Mouse (Mus musculus) kidney, embryonic 15.5 days (tissue): ENCODE data around the gene Olfr1008. TPM values are rescaled to one million over a fixed set of nuclear protein-coding genes. Genes with fewer than 3 reads are reported as not detected.
"Not testable (repeated sequence)": the region's sequence is repeated elsewhere in the genome, so short reads cannot be mapped to it uniquely, and the experiment has no call there.

ENCODE experiments used
- ATAC-seq: fragments of 200-750 bp; cut with Nextera tagmentation; replicated peaks from 2 replicates; pipeline ENCODE4 v1.8.0; 2017; ENCODE audit warnings: moderate TSS enrichment; ENCODE audit not compliant: low FRiP score
- H3K27ac ChIP-seq: fragments of 300-500 bp; sonication (generic); 2 replicates; pipeline ENCODE4 v1.5.1; 2015; ENCODE audit warnings: mild to moderate bottlenecking, inconsistent platforms
- H3K27me3 ChIP-seq: fragments of 300-500 bp; sonication (generic); 2 replicates; pipeline ENCODE4 v1.6.1; 2015; ENCODE audit warnings: inconsistent platforms
- H3K36me3 ChIP-seq: fragments of 300-500 bp; sonication (generic); 2 replicates; pipeline ENCODE4 v1.6.1; 2015; ENCODE audit warnings: inconsistent platforms
- H3K4me1 ChIP-seq: fragments of 300-500 bp; sonication (generic); 2 replicates; pipeline ENCODE4 v1.6.1; 2015; ENCODE audit warnings: inconsistent platforms
- H3K4me2 ChIP-seq: fragments of 300-500 bp; sonication (generic); 2 replicates; pipeline ENCODE4 v1.6.1; 2015; ENCODE audit warnings: moderate library complexity, mild to moderate bottlenecking, inconsistent platforms
- H3K4me3 ChIP-seq: fragments of 300-500 bp; sonication (generic); replicated peaks from 2 replicates; pipeline ENCODE4 v1.5.1; 2015; ENCODE audit warnings: mild to moderate bottlenecking, inconsistent platforms
- H3K9ac ChIP-seq: fragments of 300-500 bp; sonication (generic); 2 replicates; pipeline ENCODE4 v1.6.1; 2015; ENCODE audit warnings: mild to moderate bottlenecking, inconsistent platforms
- H3K9me3 ChIP-seq: fragments of 300-500 bp; sonication (generic); replicated peaks from 2 replicates; pipeline ENCODE4 v1.6.1; 2016; ENCODE audit warnings: inconsistent platforms
- WGBS: fragments of 180-500 bp; shearing (Covaris S2); methylation state at CpG from one replicate; pipeline ENCODE4 v1.1.7; 2015; ENCODE audit warnings: mixed read lengths; 5-methylcytosine and 5-hydroxymethylcytosine counted together
- polyA plus RNA-seq: library from polyadenylated mRNA; unstranded; fragments of >200 nt; fragmentation: Nextera tagmentation; extraction: Ambion mirVana; gene quantifications from 2 replicates; pipeline ENCODE4 v1.2.1, GENCODE M21; 2015

Olfr1008 gene
- not detected in 2 replicates for polyA plus RNA-seq

GRCm38 (mm10) chr2:85689131-85689530 is at the start of gene Olfr1008:
Gene Olfr1008, plus strand, starts transcription at chr2:85689431.
- Histone ChIP-seq H3K9ac (no peak within 1 kb of the TSS), H3K4me3 (no peak within 1 kb of the TSS), H3K27ac (no peak within 1 kb of the TSS), H3K27me3 (no peaks in the 10 kb centered on the region), H3K9me3 (no peaks in the 10 kb centered on the region), H3K4me2 (no peak within 1 kb of the TSS), H3K4me1 (no peaks in the 10 kb centered on the region), H3K36me3 (no peaks in the 10 kb centered on the region)
- ATAC-seq = no peak

GRCm38 (mm10) chr2:85650604-85651003 is 38.6 kb upstream of the Olfr1008 start, which contains the start of gene Olfr1002:
Gene Olfr1002, minus strand, starts transcription at chr2:85650704.
- no peaks in the 10 kb centered on the region for H3K36me3 ChIP-seq
- H3K9me3 ChIP-seq = no peaks in the 10 kb centered on the region
- 89% methylated on average over 1 of the region's 1 CpGs for WGBS
- H3K4me3 ChIP-seq = no peak within 1 kb of the TSS
- no peaks in the 10 kb centered on the region for H3K4me1 ChIP-seq
- H3K4me2 ChIP-seq = no peak within 1 kb of the TSS
- H3K27me3 ChIP-seq = no peaks in the 10 kb centered on the region
- no peak for ATAC-seq
- H3K27ac ChIP-seq = no peak within 1 kb of the TSS
- H3K9ac ChIP-seq = no peak within 1 kb of the TSS

- not testable (repeated sequence) for H3K27ac ChIP-seq, H3K4me3 ChIP-seq, H3K27me3 ChIP-seq, H3K4me2 ChIP-seq, ATAC-seq, H3K9ac ChIP-seq, H3K4me1 ChIP-seq, H3K36me3 ChIP-seq, H3K9me3 ChIP-seq
Observed at GRCm38 (mm10) chr2:85664355-85664754, 24.9 kb upstream of the Olfr1008 start, which contains the start of gene Olfr154. Gene Olfr154, minus strand, starts transcription at chr2:85664455.

GRCm38 (mm10) chr2:85678667-85679066 is 10.6 kb upstream of the Olfr1008 start, which contains the start of gene Olfr1006:
Gene Olfr1006, minus strand, starts transcription at chr2:85678767.
- ATAC-seq = no peak
- no peak within 1 kb of the TSS for H3K4me2 ChIP-seq
- H3K27ac ChIP-seq = no peak within 1 kb of the TSS
- no peak within 1 kb of the TSS for H3K9ac ChIP-seq
- H3K27me3 ChIP-seq = no peaks in the 10 kb centered on the region
- no peaks in the 10 kb centered on the region for H3K9me3 ChIP-seq
- no peaks in the 10 kb centered on the region for H3K4me1 ChIP-seq
- no peak within 1 kb of the TSS for H3K4me3 ChIP-seq
- H3K36me3 ChIP-seq = no peaks in the 10 kb centered on the region

GRCm38 (mm10) chr2:85710680-85711079 is 21.4 kb downstream of the Olfr1008 start:
- ATAC-seq, H3K27me3 ChIP-seq, H3K9ac ChIP-seq, H3K36me3 ChIP-seq, H3K4me3 ChIP-seq, H3K9me3 ChIP-seq, H3K4me2 ChIP-seq, H3K4me1 ChIP-seq, H3K27ac ChIP-seq: not testable (repeated sequence)
- WGBS = 40% methylated on average over 2 of the region's 2 CpGs

GRCm38 (mm10) chr2:85711159-85711558 is 21.9 kb downstream of the Olfr1008 start:
- no peaks in the 10 kb centered on the region for H3K27me3 ChIP-seq
- no peaks in the 10 kb centered on the region for H3K36me3 ChIP-seq
- no peak for ATAC-seq
- 19% methylated on average over 1 of the region's 1 CpGs for WGBS
- H3K4me3 ChIP-seq = no peak overlapping the region
- H3K4me1 ChIP-seq = no peaks in the 10 kb centered on the region
- no peak overlapping the region for H3K4me2 ChIP-seq
- H3K27ac ChIP-seq = no peak overlapping the region
- H3K9ac ChIP-seq = no peak overlapping the region
- H3K9me3 ChIP-seq = no peaks in the 10 kb centered on the region

- WGBS = 88% methylated on average over 1 of the region's 1 CpGs
- ATAC-seq = no peak
- H3K27ac ChIP-seq = no peak within 1 kb of the TSS
Observed at GRCm38 (mm10) chr2:85715119-85715518, 25.9 kb downstream of the Olfr1008 start, which contains the start of gene Olfr1009. Gene Olfr1009, plus strand, starts transcription at chr2:85715419.

GRCm38 (mm10) chr2:85725793-85726192 is 36.6 kb downstream of the Olfr1008 start:
- Histone ChIP-seq H3K27ac (no peak overlapping the region), H3K36me3 (no peaks in the 10 kb centered on the region), H3K9ac (no peak overlapping the region), H3K4me1 (no peaks in the 10 kb centered on the region), H3K9me3 (no peaks in the 10 kb centered on the region), H3K4me3 (no peak overlapping the region), H3K27me3 (no peaks in the 10 kb centered on the region), H3K4me2 (no peak overlapping the region)
- no peak for ATAC-seq
- 16% methylated on average over 3 of the region's 3 CpGs for WGBS

More at GRCm38 (mm10) chr2:85715119-85715518, 25.9 kb downstream of the Olfr1008 start, which contains the start of gene Olfr1009:
- Histone ChIP-seq H3K4me2 (no peak within 1 kb of the TSS), H3K4me3 (no peak within 1 kb of the TSS), H3K27me3 (no peaks in the 10 kb centered on the region), H3K36me3 (no peaks in the 10 kb centered on the region), H3K9ac (no peak within 1 kb of the TSS), H3K4me1 (no peaks in the 10 kb centered on the region), H3K9me3 (no peaks in the 10 kb centered on the region)

Other genes with a start within 250 kb of the Olfr1008 start
- gene Olfr995, start 245.8 kb upstream of the Olfr1008 start, polyA plus RNA-seq = not detected in 2 replicates
- gene 4833423E24Rik, start 170.4 kb upstream of the Olfr1008 start, polyA plus RNA-seq = 0.15 TPM in 1 of 2 replicates, not detected in the other
- not detected in 2 replicates for gene Olfr996, start 110.2 kb upstream of the Olfr1008 start, polyA plus RNA-seq
- gene Olfr998, start 100.5 kb upstream of the Olfr1008 start, polyA plus RNA-seq = not detected in 2 replicates
- gene Olfr1000, start 77.5 kb upstream of the Olfr1008 start, polyA plus RNA-seq = not detected in 2 replicates
- not detected in 2 replicates for gene Olfr1002, start 38.7 kb upstream of the Olfr1008 start, polyA plus RNA-seq
- gene Olfr154, start 25.0 kb upstream of the Olfr1008 start, polyA plus RNA-seq = not detected in 2 replicates
- gene Olfr1006, start 10.7 kb upstream of the Olfr1008 start, polyA plus RNA-seq = not detected in 2 replicates
- not detected in 2 replicates for gene Olfr1009, start 26.0 kb downstream of the Olfr1008 start, polyA plus RNA-seq
- gene Olfr1012, start 73.3 kb downstream of the Olfr1008 start, polyA plus RNA-seq = not detected in 2 replicates
- not detected in 2 replicates for gene Olfr1013, start 77.7 kb downstream of the Olfr1008 start, polyA plus RNA-seq
- not detected in 2 replicates for gene Olfr1014, start 83.3 kb downstream of the Olfr1008 start, polyA plus RNA-seq
- not detected in 2 replicates for gene Olfr1015, start 92.6 kb downstream of the Olfr1008 start, polyA plus RNA-seq
- gene Olfr1016, start 113.1 kb downstream of the Olfr1008 start, polyA plus RNA-seq = not detected in 2 replicates
- not detected in 2 replicates for gene Olfr1018, start 129.0 kb downstream of the Olfr1008 start, polyA plus RNA-seq
- gene Olfr1019, start 156.1 kb downstream of the Olfr1008 start, polyA plus RNA-seq = not detected in 2 replicates
- gene Olfr1020, start 157.6 kb downstream of the Olfr1008 start, polyA plus RNA-seq = not detected in 2 replicates
- not detected in 2 replicates for gene Olfr1022, start 179.2 kb downstream of the Olfr1008 start, polyA plus RNA-seq
- gene Olfr1023, start 196.2 kb downstream of the Olfr1008 start, polyA plus RNA-seq = not detected in 2 replicates
- gene Olfr1024, start 215.6 kb downstream of the Olfr1008 start, polyA plus RNA-seq = not detected in 2 replicates
- not detected in 2 replicates for gene Olfr1025-ps1, start 225.8 kb downstream of the Olfr1008 start, polyA plus RNA-seq
- not detected in 2 replicates for gene Olfr1026, start 232.1 kb downstream of the Olfr1008 start, polyA plus RNA-seq